Comparison of ENCODE assay signal across 8 mouse cellular contexts in genomic region chr4:156255078-156255839, GRCm38 (mm10). TPM values are rescaled to one million over a fixed set of nuclear protein-coding genes. Genes with fewer than 3 reads are reported as not detected.
A peak's percentile ranks its signal among the peaks of the same experiment; 100 is the strongest.
DNase-seq lines count a peak whose midpoint lies in the region; ATAC-seq and TF ChIP-seq lines count a peak whose summit lies in the region.

Gene Samd11 (minus strand): TSS chr4:156255657.

- H3K9me3 ChIP-seq in forebrain, embryonic 13.5 days (replicated peaks) = no peaks in the 10 kb centered on the region
- H3K9me3 ChIP-seq in liver, embryonic 13.5 days (replicated peaks) = no peaks in the 10 kb centered on the region

- no peak for DNase-seq in spleen, adult 2 months (ENCODE audit: low read depth in 1 of 2, low spot score in 2 of 2)
- DNase-seq in spleen, adult 12 weeks (ENCODE audit: low spot score) = no peak
- DNase-seq in liver, embryonic 13.5 days = peak; percentile 39
- DNase-seq in retina, postnatal 7 days (ENCODE audit: low read depth, low spot score) = peak; percentile 88
- DNase-seq in cerebellum, adult 18-20 months = no peak
- no peak for DNase-seq in left cerebral cortex, postnatal 4 days
- DNase-seq in left cerebral cortex, adult 18-20 months (ENCODE audit: low spot score in 2 of 2) = no peak

- H3K27ac ChIP-seq in spleen, adult 2 months (ENCODE audit: insufficient read depth, low read length) = peak within 1 kb of the TSS; percentile 49; the same call in 1 of the 2 replicates
- no peak within 1 kb of the TSS for H3K27ac ChIP-seq in forebrain, embryonic 13.5 days
- H3K27ac ChIP-seq in liver, embryonic 13.5 days = peak within 1 kb of the TSS; percentile 97

- H3K4me2 ChIP-seq in forebrain, embryonic 13.5 days = peak within 1 kb of the TSS; percentile 55
- peak within 1 kb of the TSS; percentile 88 for H3K4me2 ChIP-seq in liver, embryonic 13.5 days

- no peaks in the 10 kb centered on the region for H3K36me3 ChIP-seq in spleen, adult 2 months (ENCODE audit: control insufficient read depth, insufficient read depth, low read length)
- no peaks in the 10 kb centered on the region for H3K36me3 ChIP-seq in forebrain, embryonic 13.5 days (ENCODE audit: poor library complexity, severe bottlenecking)
- peaks cover 18% of the 10 kb centered on the region for H3K36me3 ChIP-seq in liver, embryonic 13.5 days

- peaks cover 13% of the 10 kb centered on the region for H3K27me3 ChIP-seq in spleen, adult 2 months (ENCODE audit: control insufficient read depth, insufficient read depth, low read length)
- H3K27me3 ChIP-seq in forebrain, embryonic 13.5 days = peaks cover 38% of the 10 kb centered on the region
- H3K27me3 ChIP-seq in liver, embryonic 13.5 days = peaks cover 16% of the 10 kb centered on the region

- 7% methylated on average over 26 of the region's 26 CpGs for WGBS in spleen, adult 2 months
- 1% methylated on average over 26 of the region's 26 CpGs for WGBS in forebrain, embryonic 13.5 days
- WGBS in liver, embryonic 13.5 days (ENCODE audit: insufficient replicate concordance) = 6% methylated on average over 26 of the region's 26 CpGs

- peak within 1 kb of the TSS; percentile 30 for H3K9ac ChIP-seq in forebrain, embryonic 13.5 days
- peak within 1 kb of the TSS; percentile 90 for H3K9ac ChIP-seq in liver, embryonic 13.5 days

- peak within 1 kb of the TSS; percentile 47 for H3K4me3 ChIP-seq in spleen, adult 2 months (ENCODE audit: extremely low read depth, insufficient read depth, insufficient read length)
- peak within 1 kb of the TSS; percentile 30 for H3K4me3 ChIP-seq in forebrain, embryonic 13.5 days
- peak within 1 kb of the TSS; percentile 64 for H3K4me3 ChIP-seq in liver, embryonic 13.5 days (replicated peaks)

- TF ChIP-seq CTCF in spleen, adult 2 months (IDR thresholded peaks at IDR 0.05; ENCODE audit: extremely low read depth, insufficient read depth, insufficient read length, insufficient replicate concordance) = no peak

- no peak for TF ChIP-seq POLR2A in spleen, adult 2 months (IDR thresholded peaks at IDR 0.05; ENCODE audit: low read depth, low read length)

- intact Hi-C loops in left cerebral cortex, postnatal 4 days (cut with DNase I) = no loop called here

- peaks cover 12% of the 10 kb centered on the region for H3K4me1 ChIP-seq in spleen, adult 2 months (ENCODE audit: control insufficient read depth, insufficient read depth, insufficient read length)
- peaks cover 15% of the 10 kb centered on the region for H3K4me1 ChIP-seq in forebrain, embryonic 13.5 days
- H3K4me1 ChIP-seq in liver, embryonic 13.5 days (replicated peaks) = peaks cover 45% of the 10 kb centered on the region

- ATAC-seq in forebrain, embryonic 13.5 days = peak; percentile 34; the same call in 1 of the 2 replicates
- peak; percentile 32 for ATAC-seq in liver, embryonic 13.5 days (ENCODE audit: low read depth)

RNA-seq across cellular contexts. Expression of gene Samd11, which starts in this region (rescaled TPM):
- polyA plus RNA-seq in spleen, adult 2 months (2012; rRNA removed) = 14.8 and 17.3 TPM in 2 replicates
- polyA plus RNA-seq in forebrain, embryonic 13.5 days (2015; fragmentation: Nextera tagmentation; extraction: Ambion mirVana) = 0.85 and 1.5 TPM in 2 replicates
- polyA plus RNA-seq in liver, embryonic 13.5 days (2015; fragmentation: Nextera tagmentation; extraction: Ambion mirVana) = 25.7 and 27.9 TPM in 2 replicates
- 1 to 10 TPM; 4.7 to 5.3 TPM for total RNA-seq in left cerebral cortex, postnatal 4 days (2021)
- 1 to 10 TPM; 4.0 to 5.6 TPM for total RNA-seq in left cerebral cortex, adult 18-20 months (2021)

Comparison
In these comparisons a context has a peak if more than half of its experiments do, and no peak if none do; other contexts are left out.
1. DNase-seq: peak in liver, embryonic 13.5 days (single experiment) and retina, postnatal 7 days (single experiment); none in spleen, adult 2 months (0 of 2), spleen, adult 12 weeks (single experiment), cerebellum, adult 18-20 months (0 of 2), left cerebral cortex, postnatal 4 days (single experiment) and left cerebral cortex, adult 18-20 months (0 of 2).
2. Peak in every context shown above with its lines, with median percentiles within 50 percentile points of each other: H3K4me3 ChIP-seq.